9 mouse cellular contexts compared by ENCODE assay signal in the genomic region with DNA sequence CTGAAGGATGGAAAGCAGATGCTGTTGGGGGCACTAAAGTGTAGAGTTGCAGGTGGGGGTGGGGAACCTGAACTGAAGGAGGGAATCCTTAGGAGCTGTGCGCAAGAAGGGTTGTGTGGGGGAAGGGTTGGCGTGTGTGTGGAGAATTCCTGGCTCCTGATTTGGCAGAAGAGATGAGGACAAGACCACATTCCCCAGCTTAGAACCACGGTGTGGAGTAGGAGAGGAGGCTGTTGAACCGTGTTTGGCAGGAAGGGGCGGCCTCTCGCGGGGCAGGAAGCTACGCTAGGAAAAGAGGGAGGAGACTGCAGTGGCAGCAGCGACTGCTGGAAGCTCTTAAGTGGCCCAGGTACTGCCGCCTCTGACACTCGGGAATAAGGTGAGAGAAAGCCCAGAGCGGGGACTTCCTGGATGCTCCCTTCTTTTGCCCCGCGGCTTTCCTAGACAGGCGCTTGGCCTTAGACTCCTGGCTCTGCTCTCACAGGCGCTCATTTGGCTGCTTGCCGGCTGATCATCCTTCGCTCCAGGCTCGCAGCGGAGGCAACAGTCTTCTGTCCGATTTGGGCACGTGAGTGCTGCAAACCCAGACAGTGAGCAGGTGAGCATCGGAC. TPM values are rescaled to one million over a fixed set of nuclear protein-coding genes. Genes with fewer than 3 reads are reported as not detected.
DNase-seq lines count a peak whose midpoint lies in the region; ATAC-seq lines count a peak whose summit lies in the region.
"Had no signal": no experiment of that assay in that cellular context is flagged by ENCODE, and none has a peak within 500 bp of the region (broad histone marks: within the 10 kb centered on the region; RNA-seq: fewer than 3 reads in every experiment).

Gene Spin2c (plus strand): TSS at position 275 of the 611 bp plus-strand sequence.

- peak within 1 kb of the TSS; percentile 47 for H3K4me3 ChIP-seq in intestine, embryonic 15.5 days (replicated peaks)

- H3K4me1 ChIP-seq in intestine, embryonic 15.5 days (replicated peaks) = no peaks in the 10 kb centered on the region

- peak; percentile 3 to 22 for DNase-seq in adrenal gland, adult 18-20 months (ENCODE audit: low spot score in 2 of 2)
- peak; percentile 22 to 32 for DNase-seq in cerebellum, postnatal 4 days (ENCODE audit: low spot score in 2 of 2)
- DNase-seq in gastrocnemius, postnatal 4 days (ENCODE audit: low spot score in 2 of 2) = peak; percentile 18 to 29
- peak; percentile 14 to 40 for DNase-seq in left cerebral cortex, adult 9 months (ENCODE audit: low spot score in 2 of 2)
- peak; percentile 42 for DNase-seq in right cerebral cortex, postnatal 14 days

- no peaks in the 10 kb centered on the region for H3K9me3 ChIP-seq in intestine, embryonic 15.5 days

- H3K9ac ChIP-seq in intestine, embryonic 15.5 days = peak within 1 kb of the TSS; percentile 48

- peak; percentile 97 for ATAC-seq in intestine, embryonic 15.5 days
- ATAC-seq in megakaryocyte, adult 5-6 weeks (ENCODE audit: poor library complexity, severe bottlenecking) = peak; percentile 59
- no peak for ATAC-seq in monocyte, adult 5-6 weeks (replicated peaks; ENCODE audit: insufficient number of reproducible peaks, low FRiP score, low TSS enrichment, poor library complexity, severe bottlenecking)

- WGBS in intestine, embryonic 15.5 days = 17% methylated on average over 21 of the region's 23 CpGs

- no peaks in the 10 kb centered on the region for H3K27me3 ChIP-seq in intestine, embryonic 15.5 days (replicated peaks)

- H3K27ac ChIP-seq in intestine, embryonic 15.5 days = peak within 1 kb of the TSS; percentile 32; the same call in 1 of the 2 replicates

- H3K4me2 ChIP-seq in intestine, embryonic 15.5 days (replicated peaks) = peak within 1 kb of the TSS; percentile 61

- H3K36me3 ChIP-seq in intestine, embryonic 15.5 days = no peaks in the 10 kb centered on the region

RNA-seq across cellular contexts. Expression of gene Spin2c, which starts in this region (rescaled TPM):
- under 1 TPM; 0.42 to 0.89 TPM for total RNA-seq in adrenal gland, adult 18-20 months (2021)
- 1 to 10 TPM; 1.0 to 1.5 TPM for total RNA-seq in gastrocnemius, postnatal 4 days (2021)
- polyA plus RNA-seq in intestine, embryonic 15.5 days (2015; fragmentation: Nextera tagmentation; extraction: Ambion mirVana) = 12.8 and 13.5 TPM in 2 replicates
- 0.64 TPM in 1 of 2 replicates, not detected in the other for total RNA-seq in megakaryocyte, adult 5-6 weeks (2015)
- 0.77 TPM in 1 of 2 replicates, not detected in the other for total RNA-seq in megakaryocyte, adult 5-6 weeks (2017)
- 0.53 to 10.9 TPM in 2 of 3 replicates, not detected in the other for total RNA-seq in monocyte, adult 5-6 weeks (2017)
- total RNA-seq: neutrophil, adult 5-6 weeks had no signal

Comparison
In these comparisons a context has a peak if more than half of its experiments do, and no peak if none do; other contexts are left out.
1. Peak in DNase-seq in adrenal gland, adult 18-20 months; RNA of the gene not detected or under 1 TPM.
2. Peak in ATAC-seq in megakaryocyte, adult 5-6 weeks; RNA of the gene not detected or under 1 TPM.